Mouse (Mus musculus) 416B (cell line): ENCODE measurements around the gene Wars.

ENCODE experiments used
- DNase-seq: peaks from one replicate; pipeline ENCODE4 v3.0.0; 2011; ENCODE audit warnings: low read depth

Wars gene

GRCm38 (mm10) chr12:108893715-108894431 lies at the start of gene Wars:
Wars (minus strand) TSS chr12:108894174.
- DNase-seq = peak; percentile 97

GRCm38 (mm10) chr12:108942203-108942923 lies 48.4 kb upstream of the Wars start:
- DNase-seq = no peak

- no peak for DNase-seq
These were observed 47.3 kb upstream of the Wars start for GRCm38 (mm10) chr12:108941282-108941681.

GRCm38 (mm10) chr12:108940255-108940654 lies 46.3 kb upstream of the Wars start:
- DNase-seq = no peak

GRCm38 (mm10) chr12:108939317-108939716 lies 45.3 kb upstream of the Wars start:
- no peak for DNase-seq

- DNase-seq = no peak
These were observed 44.9 kb upstream of the Wars start for GRCm38 (mm10) chr12:108938844-108939243.

- DNase-seq = peak; percentile 93
These were observed 43.5 kb upstream of the Wars start for GRCm38 (mm10) chr12:108937506-108937905.

GRCm38 (mm10) chr12:108936834-108937233 lies 42.9 kb upstream of the Wars start:
- peak; percentile 81 for DNase-seq

- DNase-seq = no peak
These were observed 40.3 kb upstream of the Wars start for GRCm38 (mm10) chr12:108934231-108934630.

GRCm38 (mm10) chr12:108932113-108932512 lies 38.1 kb upstream of the Wars start:
- no peak for DNase-seq

GRCm38 (mm10) chr12:108931341-108932053 lies 37.5 kb upstream of the Wars start:
- DNase-seq = no peak

GRCm38 (mm10) chr12:108929475-108929874 lies 35.5 kb upstream of the Wars start:
- no peak for DNase-seq

GRCm38 (mm10) chr12:108928249-108928648 lies 34.3 kb upstream of the Wars start:
- DNase-seq = no peak

- DNase-seq = no peak
These were observed 32.7 kb upstream of the Wars start for GRCm38 (mm10) chr12:108926606-108927111.

GRCm38 (mm10) chr12:108918753-108919152 lies 24.8 kb upstream of the Wars start:
- no peak for DNase-seq

- no peak for DNase-seq
These were observed 23.5 kb upstream of the Wars start for GRCm38 (mm10) chr12:108917509-108917908.

- no peak for DNase-seq
These were observed 22.6 kb upstream of the Wars start for GRCm38 (mm10) chr12:108916447-108917042.

- DNase-seq = no peak
These were observed 21.9 kb upstream of the Wars start for GRCm38 (mm10) chr12:108915893-108916292.

- DNase-seq = no peak
These were observed 20.9 kb upstream of the Wars start for GRCm38 (mm10) chr12:108914709-108915340.

GRCm38 (mm10) chr12:108914198-108914597 lies 20.2 kb upstream of the Wars start:
- no peak for DNase-seq

GRCm38 (mm10) chr12:108912442-108912841 lies 18.5 kb upstream of the Wars start:
- peak; percentile 72 for DNase-seq
